Mouse (Mus musculus): ENCODE measurements around the gene Hipk4.

Hipk4 gene

DNA sequence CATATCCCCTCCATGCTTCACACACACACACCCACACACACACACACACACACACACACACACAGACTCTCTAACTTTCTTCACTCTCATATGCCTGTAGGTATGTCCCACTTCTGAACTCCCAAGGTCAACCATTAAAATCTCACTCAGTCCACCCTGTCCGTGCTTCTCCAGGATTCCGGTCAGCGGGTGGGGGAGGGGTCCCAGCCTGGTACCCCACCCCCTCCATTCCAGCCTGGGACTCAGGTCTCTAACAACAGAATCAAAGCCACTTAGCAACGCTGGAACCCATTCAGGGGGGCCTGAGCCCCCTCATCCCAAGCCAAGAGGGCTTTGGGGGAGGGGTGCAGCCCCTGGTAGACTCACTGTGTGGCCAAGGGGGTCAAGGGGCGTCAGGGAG is at the start of gene Hipk4:
Hipk4 (plus strand) TSS at position 301 of the 400 bp plus-strand sequence.
- in situ Hi-C loops (cut with MboI, MseI), result loop anchor here (10.0 kb wide), 1 partner anchor 188 kb away; the partner anchor contains the start of gene Ltbp4

- in situ Hi-C loops (cut with MboI, MseI), result loop anchor here (10.0 kb wide), 2 partner anchors 841 to 1719 kb away; partner anchors contain the start of genes Hnrnpul1 and Timm50
Measured at GRCm38 (mm10) chr7:27473835-27474489, 49.1 kb upstream of the Hipk4 start.

DNA sequence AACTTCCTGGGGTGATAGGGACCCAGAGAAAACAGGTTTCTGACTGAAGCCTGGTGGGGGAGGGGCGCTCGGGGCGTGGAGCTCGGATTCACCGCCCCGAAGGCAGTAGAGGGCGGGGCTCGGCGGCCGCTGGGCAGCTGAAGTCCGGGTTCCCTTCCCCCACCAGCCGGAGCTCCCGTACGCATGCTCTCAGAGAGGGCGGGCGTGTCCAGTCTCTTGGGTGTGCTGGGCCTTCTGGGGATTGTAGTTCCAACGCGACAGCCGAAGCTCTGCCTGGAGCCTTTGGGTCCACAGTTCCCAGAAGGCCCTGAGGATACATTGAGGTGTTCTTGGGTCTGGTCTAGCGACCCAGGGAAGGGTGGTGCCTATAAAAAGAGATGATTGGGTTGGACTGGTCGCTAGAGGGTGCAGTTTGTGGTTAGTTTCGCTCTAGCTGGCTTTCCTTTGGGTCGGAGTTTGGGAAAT is 48.5 kb upstream of the Hipk4 start:
- in situ Hi-C loops (cut with MboI, MseI), result loop anchor here (10.0 kb wide), 2 partner anchors 840 to 1720 kb away; partner anchors contain the start of genes Hnrnpul1 and Timm50

DNA sequence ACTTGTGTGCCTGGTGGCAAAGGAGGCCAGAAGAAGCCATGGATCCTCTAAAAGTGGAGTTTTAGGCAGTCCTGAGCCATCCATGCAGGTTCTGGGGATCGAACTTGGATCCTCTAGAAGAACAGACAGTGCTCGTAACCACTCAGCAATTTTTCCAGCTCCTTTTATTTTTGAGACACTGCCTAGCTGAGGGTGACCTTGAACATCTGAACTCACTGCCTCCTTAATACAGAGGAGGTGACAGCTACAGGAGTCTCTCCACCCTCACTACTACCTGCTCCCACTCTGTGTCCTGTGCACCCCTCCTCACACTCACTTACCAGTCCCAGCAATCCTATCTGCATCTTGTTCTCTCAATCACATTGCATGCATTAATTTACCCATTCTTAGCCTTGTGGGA is 47.5 kb upstream of the Hipk4 start:
- in situ Hi-C loops (cut with MboI, MseI), result loop anchor here (10.0 kb wide), 2 partner anchors 839 to 1721 kb away; partner anchors contain the start of genes Hnrnpul1 and Timm50

- in situ Hi-C loops (cut with MboI, MseI), result loop anchor here (10.0 kb wide), 2 partner anchors 839 to 1721 kb away; partner anchors contain the start of genes Hnrnpul1 and Timm50
Measured at GRCm38 (mm10) chr7:27476098-27476635, 46.9 kb upstream of the Hipk4 start.

DNA sequence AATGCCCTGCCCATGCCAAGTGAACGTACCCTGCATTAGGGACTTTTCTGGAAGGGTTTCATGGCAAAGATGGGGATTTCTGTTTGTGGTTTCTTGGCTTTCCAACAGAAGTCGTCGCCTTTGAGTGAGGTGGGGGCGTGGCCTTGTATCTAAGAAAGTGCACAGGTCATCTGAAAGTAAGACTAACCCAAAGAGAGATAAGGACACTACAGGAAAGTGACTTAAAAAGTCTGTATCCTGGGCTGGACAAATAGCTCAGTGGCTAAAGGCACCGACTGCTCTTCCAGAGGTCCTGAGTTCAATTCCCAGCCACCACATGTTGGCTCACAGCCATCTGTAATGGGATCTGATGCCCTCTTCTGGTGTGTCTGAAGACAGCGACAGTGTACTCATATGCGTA is 44.5 kb upstream of the Hipk4 start:
- in situ Hi-C loops (cut with MboI, MseI), result loop anchor here (10.0 kb wide), 2 partner anchors 836 to 1724 kb away; partner anchors contain the start of genes Hnrnpul1 and Timm50

GRCm38 (mm10) chr7:27479750-27480149 is 43.3 kb upstream of the Hipk4 start:
- in situ Hi-C loops (cut with MboI, MseI), result loop anchor here (10.0 kb wide), 2 partner anchors 835 to 1725 kb away; partner anchors contain the start of genes Hnrnpul1 and Timm50

DNA sequence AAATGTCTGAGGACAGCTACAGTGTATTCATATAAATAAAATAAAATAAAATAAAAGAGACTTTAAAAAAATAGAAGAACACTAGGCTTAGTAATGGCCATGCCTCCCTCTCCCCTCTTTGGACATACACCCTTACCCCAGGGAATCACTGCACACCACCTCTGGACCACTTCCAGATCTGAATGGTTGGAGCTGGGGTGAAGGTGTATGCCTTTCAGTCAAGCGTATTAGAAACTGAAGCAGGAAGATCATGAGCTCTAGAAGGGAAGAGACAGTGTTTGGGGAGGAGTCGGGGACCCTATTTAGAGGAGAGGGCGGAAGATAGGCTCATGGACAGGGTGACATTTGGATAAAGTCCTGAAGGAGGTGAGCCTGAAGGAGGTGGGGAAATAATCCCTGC is 42.6 kb upstream of the Hipk4 start:
- in situ Hi-C loops (cut with MboI, MseI), result no loop called here

- in situ Hi-C loops (cut with MboI, MseI), result no loop called here
Measured at GRCm38 (mm10) chr7:27480927-27481626, 42.0 kb upstream of the Hipk4 start.

GRCm38 (mm10) chr7:27481627-27481969 is 41.5 kb upstream of the Hipk4 start:
- in situ Hi-C loops (cut with MboI, MseI), result no loop called here

- in situ Hi-C loops (cut with MboI, MseI), result no loop called here
Measured at GRCm38 (mm10) chr7:27483860-27484259, 39.2 kb upstream of the Hipk4 start.

DNA sequence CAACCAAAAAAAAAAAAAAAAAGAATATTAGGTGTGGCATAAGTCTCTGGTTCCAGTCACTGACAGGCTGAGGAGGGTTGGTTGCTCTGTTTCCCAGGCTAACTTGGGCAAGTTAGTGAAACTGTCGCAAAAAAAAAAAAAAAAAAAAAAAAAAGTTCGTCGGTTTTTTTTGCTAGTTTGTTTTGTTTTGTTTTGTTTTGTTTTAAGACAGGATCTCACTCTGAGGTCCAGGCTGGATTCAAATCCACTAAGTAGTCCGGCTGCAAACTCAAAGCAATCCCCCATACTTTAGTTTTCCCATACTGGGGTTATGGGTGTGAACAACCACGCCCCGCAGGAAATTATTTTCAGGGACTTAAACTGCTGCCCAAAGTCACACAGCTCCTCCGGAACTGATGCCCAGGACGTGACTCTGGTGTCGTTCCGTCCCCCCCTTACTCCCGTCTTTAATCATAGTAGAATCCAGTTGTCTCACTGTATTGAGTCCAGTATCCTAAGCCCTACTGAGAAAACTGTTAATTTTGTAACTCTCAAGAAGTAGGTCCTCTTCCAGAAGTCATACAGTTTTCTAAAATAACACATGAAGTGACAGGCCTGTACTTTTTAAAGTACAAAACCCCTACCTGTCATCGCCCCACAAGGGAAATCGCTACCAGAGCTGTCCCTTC is 36.8 kb upstream of the Hipk4 start:
- in situ Hi-C loops (cut with MboI, MseI), result no loop called here

- in situ Hi-C loops (cut with MboI, MseI), result no loop called here
Measured at GRCm38 (mm10) chr7:27486770-27487697, 36.0 kb upstream of the Hipk4 start, which contains the start of gene Sertad1. Gene Sertad1 (plus strand): TSS chr7:27486910.

GRCm38 (mm10) chr7:27487740-27488268 is 35.3 kb upstream of the Hipk4 start:
- in situ Hi-C loops (cut with MboI, MseI), result no loop called here

DNA sequence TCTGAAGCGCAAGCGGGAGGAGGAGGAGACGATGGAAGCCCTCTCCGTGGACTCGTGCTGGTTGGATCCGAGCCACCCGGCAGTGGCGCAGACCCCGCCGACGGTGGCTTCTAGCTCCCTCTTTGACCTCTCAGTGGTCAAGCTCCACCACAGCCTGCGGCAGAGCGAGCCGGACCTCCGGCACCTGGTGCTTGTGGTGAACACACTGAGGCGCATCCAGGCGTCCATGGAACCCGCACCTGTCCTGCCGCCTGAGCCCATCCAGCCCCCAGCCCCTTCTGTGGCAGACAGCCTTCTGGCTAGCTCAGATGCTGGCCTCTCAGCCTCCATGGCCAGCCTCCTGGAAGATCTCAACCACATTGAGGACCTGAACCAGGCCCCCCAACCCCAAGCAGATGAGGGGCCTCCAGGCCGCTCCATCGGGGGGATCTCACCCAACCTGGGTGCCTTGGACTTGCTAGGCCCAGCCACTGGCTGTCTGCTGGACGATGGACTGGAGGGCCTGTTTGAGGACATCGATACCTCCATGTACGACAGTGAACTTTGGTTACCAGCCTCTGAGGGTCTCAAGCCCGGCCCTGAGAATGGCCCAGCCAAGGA is 33.7 kb upstream of the Hipk4 start:
- in situ Hi-C loops (cut with MboI, MseI), result no loop called here

- in situ Hi-C loops (cut with MboI, MseI), result no loop called here
Measured at GRCm38 (mm10) chr7:27490227-27490542, 32.9 kb upstream of the Hipk4 start.

GRCm38 (mm10) chr7:27490543-27491329 is 32.3 kb upstream of the Hipk4 start:
- in situ Hi-C loops (cut with MboI, MseI), result no loop called here

DNA sequence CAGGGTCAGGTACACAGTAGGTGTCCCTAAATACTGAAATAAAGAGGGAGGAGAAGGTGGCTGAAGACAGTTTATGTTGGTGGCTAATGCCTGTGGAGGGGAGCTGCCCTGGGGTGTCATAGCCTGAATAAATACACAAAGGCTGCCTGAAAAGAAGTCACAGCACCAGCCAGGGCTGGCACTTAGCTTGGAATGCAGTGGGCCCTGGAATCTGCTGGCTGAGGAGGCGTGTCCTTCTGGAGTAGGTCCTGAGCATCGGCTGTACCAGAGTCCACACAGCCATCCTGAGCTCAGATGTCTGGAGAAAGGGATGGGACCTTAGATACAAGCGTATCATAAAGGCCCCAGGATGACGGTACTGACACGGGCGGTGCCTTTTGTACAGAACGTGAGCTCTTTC is 31.2 kb upstream of the Hipk4 start:
- in situ Hi-C loops (cut with MboI, MseI), result no loop called here

DNA sequence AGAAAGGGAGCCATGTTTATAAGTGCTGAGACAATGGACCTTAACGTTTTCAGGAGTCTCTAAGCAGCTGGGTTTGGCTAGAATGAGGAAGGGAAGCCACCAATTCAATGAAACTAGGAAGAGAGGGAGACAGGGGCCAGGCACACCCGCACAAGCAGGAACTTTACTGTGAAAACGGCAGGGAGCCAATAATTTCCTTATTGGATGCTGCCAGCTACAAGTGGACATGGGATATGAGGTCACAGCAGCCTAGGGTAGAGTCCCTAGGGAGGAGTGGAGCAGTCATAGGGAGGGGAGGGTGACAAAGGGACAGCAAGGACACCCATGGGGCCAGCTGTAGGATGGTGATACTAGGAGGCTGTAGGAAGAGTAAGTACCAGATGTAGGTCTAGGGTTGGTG is 30.0 kb upstream of the Hipk4 start:
- in situ Hi-C loops (cut with MboI, MseI), result no loop called here

Data from T-helper 2 cell (primary cell).